Mouse (Mus musculus) embryo, embryonic 11.5 days (tissue): ENCODE measurements around the gene Spag9.

Experiments used
- DNase-seq: peaks from one replicate; pipeline ENCODE4 v3.0.0-alpha.2; 2012; ENCODE audit warnings: low read depth, low spot score

Gene Spag9

DNA sequence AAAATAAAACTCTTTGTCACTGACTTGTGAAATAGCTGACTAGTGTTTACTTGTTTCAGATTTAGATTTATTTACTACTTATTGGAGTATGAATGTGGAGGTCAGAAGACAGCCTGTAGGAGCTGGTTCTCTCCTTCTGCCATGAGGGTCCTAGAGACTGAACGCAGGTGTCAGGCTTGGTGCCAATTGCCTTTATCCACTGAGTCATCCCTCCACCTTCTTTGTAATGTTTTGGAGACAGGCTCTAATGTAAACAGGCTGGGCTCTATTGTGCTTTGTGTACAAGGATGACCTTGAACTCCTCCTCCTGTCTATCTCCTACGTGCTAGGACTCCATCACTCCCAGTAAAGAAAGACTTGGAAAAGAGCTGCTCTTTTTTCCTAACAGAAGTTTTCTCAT is 51.4 kb downstream of the Spag9 start:
- DNase-seq, result no peak

DNA sequence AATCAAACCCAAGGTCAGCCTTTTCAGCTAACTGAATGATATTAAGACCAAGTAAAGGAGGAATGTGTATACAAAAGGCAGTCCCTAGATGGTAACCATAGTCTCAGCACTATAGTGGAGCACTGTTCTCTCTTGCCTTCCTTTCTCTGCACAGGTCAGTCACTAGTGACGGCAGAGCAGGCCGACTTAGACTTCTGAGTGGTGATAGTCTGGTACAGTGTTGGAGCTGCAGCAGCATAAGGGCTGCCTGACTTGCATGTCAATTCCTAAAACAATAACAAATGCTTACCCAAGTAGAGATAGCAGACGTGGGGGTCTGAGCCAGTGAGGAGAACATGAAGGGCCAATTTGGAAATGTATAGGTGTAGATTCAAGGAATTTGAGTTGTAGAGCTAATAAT is 58.3 kb downstream of the Spag9 start:
- DNase-seq, result no peak

DNA sequence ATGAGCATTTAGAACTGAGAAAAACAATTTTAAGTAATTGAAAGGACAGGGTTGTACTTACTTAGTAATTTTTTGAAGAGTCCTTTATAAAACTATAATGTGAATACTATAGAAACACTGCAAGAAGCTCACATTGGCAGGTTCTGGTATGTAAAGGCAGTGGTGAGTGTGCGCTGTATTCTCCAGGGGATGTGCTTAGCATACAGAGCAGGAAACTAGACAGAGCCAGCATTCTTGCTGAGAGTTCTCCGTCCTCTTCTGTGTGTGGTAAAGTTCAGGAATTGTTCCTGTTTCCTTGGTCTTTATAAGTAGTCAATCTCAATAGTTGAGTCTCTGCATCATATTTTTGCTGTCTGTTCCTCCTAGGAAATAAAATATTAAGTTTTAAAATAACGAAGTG is 59.0 kb downstream of the Spag9 start:
- no peak for DNase-seq

DNA sequence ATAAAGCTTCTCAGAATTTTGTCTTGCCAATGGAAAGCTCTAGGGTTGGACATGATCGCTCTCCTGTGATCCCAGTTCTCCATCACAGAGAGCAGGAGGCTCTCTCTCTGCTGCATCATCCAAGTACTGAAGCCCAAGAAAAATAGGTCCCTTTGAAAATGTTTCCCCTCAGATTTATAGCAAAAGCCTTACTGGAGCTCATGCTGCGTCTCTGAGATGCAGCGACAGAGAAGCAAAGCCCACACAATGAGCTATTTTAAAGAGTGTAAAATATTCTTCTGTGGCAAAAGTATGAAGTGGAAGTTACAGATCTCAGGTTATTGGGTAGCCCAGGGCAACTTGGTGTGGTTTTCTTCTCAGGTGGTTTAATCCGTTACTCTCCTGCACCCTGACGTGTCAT is 68.0 kb downstream of the Spag9 start:
- no peak for DNase-seq

DNA sequence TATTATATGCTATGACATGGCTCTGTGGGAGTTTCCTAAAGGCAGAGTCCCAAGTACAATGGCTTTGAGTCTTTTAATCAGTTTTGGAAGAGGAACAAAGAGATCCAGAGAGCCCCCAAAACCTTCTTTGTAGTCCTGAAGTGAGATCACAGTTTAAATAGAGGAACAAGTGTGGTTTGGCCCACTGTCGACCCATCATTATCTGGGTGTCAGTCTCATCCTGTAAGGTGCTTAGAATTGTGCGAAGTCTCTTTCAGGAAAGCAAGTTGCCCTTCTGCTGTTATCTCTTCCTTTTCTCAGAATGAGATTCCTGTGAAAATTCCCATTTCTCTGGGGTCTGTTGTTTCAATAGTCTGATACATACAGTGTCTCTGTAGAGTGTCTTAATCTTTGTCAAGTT is 74.6 kb downstream of the Spag9 start:
- DNase-seq, result no peak

GRCm38 (mm10) chr11:94073283-94073682 is 77.4 kb downstream of the Spag9 start:
- DNase-seq, result peak; percentile 8

DNA sequence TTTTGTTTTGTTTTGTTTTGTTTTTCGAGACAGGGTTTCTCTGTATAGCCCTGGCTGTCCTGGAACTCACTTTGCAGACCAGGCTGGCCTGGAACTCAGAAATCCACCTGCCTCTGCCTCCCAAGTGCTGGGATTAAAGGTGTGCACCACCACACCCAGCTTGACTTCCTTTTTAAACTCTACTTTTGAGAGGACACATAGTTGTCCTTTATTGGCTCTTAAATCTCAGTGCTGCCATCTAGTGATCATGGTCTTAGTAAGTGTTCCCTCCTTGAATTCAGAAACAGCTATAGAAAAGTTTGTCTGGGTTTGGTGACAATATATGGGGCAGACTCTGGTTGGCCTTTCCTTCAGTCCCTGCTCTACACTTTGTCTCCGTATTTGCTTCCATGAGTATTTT is 91.1 kb downstream of the Spag9 start:
- DNase-seq, result peak; percentile 52

GRCm38 (mm10) chr11:94090496-94090895 is 94.6 kb downstream of the Spag9 start:
- no peak for DNase-seq

- no peak for DNase-seq
These were observed 101.6 kb downstream of the Spag9 start for GRCm38 (mm10) chr11:94097489-94097888.

GRCm38 (mm10) chr11:94098840-94099239 is 102.9 kb downstream of the Spag9 start:
- no peak for DNase-seq

GRCm38 (mm10) chr11:94113795-94114194 is 117.9 kb downstream of the Spag9 start:
- DNase-seq, result no peak

GRCm38 (mm10) chr11:94115408-94115807 is 119.5 kb downstream of the Spag9 start:
- DNase-seq, result no peak

GRCm38 (mm10) chr11:94116655-94117054 is 120.8 kb downstream of the Spag9 start:
- no peak for DNase-seq

- DNase-seq, result no peak
These were observed 121.9 kb downstream of the Spag9 start for GRCm38 (mm10) chr11:94117836-94118235.

DNA sequence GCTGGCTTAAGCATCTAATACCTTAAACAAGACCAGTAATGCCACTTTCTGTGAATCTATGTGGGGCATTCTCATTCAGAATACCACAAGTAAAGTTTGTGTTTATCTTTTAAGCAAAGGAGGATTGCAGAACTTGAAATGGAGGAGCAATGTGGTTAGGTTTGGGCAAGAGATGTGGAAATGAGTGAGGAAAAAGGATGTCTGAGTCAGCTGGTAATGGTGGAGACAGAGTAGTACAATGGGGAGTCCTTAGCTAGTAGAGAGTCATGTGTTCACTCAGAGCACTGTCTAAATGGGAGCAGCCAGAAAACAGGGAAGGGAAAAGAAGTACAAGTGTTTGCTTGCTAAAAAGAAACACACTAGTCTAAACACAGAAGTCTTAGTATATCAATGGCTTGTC is 122.7 kb downstream of the Spag9 start:
- no peak for DNase-seq

GRCm38 (mm10) chr11:94120690-94121089 is 124.8 kb downstream of the Spag9 start:
- no peak for DNase-seq

- DNase-seq, result no peak
These were observed 125.6 kb downstream of the Spag9 start for GRCm38 (mm10) chr11:94121501-94121900.

DNA sequence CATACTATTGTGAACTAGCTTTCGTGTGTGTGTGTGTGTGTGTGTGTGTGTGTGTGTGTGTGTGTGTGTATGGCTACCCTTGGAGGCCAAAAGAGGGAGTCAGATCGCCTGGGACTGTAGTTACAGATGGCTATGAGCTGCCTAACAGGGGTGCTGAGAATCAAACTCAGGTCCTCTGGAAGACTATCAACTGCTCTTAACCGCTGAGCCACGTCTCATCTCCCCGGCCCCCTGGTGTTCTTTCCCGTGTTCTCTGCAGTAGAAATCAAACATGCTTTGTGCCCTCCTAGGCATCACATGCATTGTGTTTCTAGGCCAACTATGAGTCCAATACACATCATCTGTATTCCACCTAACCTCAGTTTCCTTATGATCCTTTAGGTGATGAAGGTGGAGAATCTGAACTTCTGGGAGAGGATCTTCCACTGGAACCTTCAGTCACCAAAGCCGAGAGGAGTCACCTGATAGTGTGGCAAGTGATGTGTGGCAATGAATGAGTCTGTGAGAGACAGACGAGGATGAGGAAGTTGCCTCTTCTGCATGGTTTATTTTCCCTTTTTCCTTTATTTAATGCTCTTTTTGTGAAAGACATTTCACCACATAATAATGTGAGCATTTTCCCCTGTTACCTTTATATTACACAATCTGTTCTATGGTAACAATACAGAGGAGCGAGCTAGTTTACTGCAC is 126.6 kb downstream of the Spag9 start:
- no peak for DNase-seq

DNA sequence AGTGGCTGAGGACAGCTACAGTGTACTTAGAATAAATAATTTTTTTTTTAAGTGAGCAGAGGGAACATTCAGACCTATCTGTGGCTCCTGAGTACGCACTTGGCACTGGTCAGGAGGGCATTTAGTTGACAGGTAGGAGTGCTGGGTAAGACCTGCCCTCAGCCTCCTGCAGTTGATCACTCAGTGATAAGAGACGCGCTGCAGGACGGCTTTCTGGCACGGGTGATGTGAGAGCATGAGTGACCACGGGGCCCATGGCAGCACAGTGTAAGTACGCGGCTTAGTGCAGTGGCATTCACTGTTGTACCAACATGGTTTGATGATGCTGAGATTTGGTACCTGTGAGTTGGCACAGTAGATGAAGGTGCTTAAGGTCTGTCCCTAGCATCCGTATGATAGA is 130.8 kb downstream of the Spag9 start:
- DNase-seq, result no peak

GRCm38 (mm10) chr11:94127966-94128365 is 132.1 kb downstream of the Spag9 start:
- peak; percentile 69 for DNase-seq

DNA sequence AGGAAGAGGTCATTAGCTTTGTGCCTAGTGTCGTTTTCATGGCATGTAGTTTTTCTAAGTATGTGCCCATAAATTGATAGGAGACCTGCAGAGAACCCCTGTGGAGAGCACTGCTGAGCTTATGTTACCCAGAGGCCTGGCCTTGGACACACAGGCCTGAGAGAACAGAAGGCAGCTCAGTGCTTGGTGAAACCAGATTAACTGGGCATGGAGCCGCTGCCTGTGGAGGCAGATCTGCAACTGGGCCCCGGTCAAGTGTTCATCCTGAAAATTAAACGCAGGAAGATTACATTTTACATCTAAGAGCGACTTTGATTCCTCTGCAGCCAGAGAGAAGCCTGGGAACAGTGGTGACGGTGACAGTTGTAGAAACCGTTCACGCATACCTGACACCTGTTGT is 132.6 kb downstream of the Spag9 start:
- no peak for DNase-seq

DNA sequence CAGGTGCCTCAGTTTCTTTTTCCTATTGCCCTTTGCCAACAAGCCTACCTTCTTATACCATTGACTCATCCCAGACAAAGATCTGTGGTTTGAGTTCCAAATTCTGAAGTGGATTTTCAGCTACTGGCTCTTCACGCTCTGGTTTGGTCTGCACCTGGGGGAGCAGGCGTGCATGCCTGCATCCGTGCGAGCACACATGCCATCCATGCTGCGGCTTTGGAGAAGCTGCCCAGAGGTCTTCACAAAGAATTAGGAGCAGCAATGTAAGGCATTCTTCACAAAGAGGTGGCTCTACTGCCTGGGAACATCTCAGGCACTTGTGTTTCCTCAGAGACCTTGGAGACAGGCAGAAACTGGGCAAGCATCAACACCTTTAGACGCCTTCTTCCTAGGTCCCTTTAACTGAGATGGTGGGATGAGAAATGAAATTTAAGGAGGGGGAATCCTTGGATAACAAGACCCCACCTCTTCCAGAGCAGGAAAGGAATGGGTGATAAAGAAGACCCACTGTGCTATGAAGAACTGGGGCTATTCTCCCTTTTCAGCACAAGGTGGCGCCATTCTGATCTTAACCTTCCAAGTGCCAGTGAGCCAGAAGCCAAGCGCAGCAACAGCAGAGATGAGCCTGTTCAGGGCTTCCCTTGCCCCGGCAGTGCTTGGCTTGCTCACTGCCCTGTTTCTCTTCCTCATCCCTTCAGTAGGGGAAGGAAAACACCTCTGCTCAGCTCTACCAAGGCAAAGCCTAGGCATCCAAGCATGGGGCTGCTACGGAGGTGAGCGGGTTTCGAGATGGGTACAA is 133.6 kb downstream of the Spag9 start:
- peak; percentile 65 for DNase-seq
